Mouse (Mus musculus) spleen, adult 2 months (tissue): ENCODE measurements around the gene Anks4b.

Experiments used
- CTCF ChIP-seq: fragments of 200-500 bp; IDR thresholded peaks from 2 replicates; pipeline ENCODE4 v1.5.1; 2011; ENCODE audit warnings: mild to moderate bottlenecking, inconsistent platforms; ENCODE audit not compliant: insufficient read depth, insufficient read length, insufficient replicate concordance; ENCODE audit errors: extremely low read depth
- POLR2A ChIP-seq: fragments of 200-500 bp; IDR thresholded peaks from 2 replicates; pipeline ENCODE4 v1.6.1; 2011; ENCODE audit warnings: low read depth, low read length, inconsistent platforms

DNA sequence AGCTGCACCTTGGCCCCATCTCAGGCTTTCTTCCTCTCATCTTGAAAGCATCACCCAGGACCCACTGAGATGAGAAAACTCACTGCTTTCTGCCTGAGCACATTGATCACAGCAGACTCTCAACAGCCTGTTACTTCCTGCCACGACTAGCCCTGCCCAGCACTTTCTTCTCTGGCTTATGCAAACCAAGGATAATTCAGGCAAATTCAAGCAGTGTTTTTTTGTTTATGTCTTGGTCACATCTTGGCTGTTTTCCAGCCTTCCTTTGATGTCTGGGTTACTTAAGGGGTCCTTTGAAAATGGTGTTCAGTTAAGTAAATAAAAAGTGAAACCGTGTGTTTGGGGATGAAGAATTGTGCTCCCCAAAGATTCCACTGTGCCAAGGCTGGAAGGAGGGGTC lies 5.3 kb downstream of the Anks4b start:
- TF ChIP-seq CTCF, result no peak
- no peak for TF ChIP-seq POLR2A
